Mouse (Mus musculus) sigmoid colon, adult 10 weeks (tissue): ENCODE data around the gene Kdm4b. TPM values are rescaled to one million over a fixed set of nuclear protein-coding genes. Genes with fewer than 3 reads are reported as not detected.

ENCODE experiments used
- polyA plus RNA-seq: library from polyadenylated mRNA; stranded (reverse); fragments of 350-450 nt; fragmentation: Illumina TruSeq; extraction: RNeasy Lipid Tissue Mini Kit (QIAGEN cat#74804); gene quantifications from one replicate; pipeline ENCODE4 v1.2.3, GENCODE M21; 2014; ENCODE audit warnings: low read depth, low replicate concordance

Gene Kdm4b
- 1.4 TPM for polyA plus RNA-seq

DNA sequence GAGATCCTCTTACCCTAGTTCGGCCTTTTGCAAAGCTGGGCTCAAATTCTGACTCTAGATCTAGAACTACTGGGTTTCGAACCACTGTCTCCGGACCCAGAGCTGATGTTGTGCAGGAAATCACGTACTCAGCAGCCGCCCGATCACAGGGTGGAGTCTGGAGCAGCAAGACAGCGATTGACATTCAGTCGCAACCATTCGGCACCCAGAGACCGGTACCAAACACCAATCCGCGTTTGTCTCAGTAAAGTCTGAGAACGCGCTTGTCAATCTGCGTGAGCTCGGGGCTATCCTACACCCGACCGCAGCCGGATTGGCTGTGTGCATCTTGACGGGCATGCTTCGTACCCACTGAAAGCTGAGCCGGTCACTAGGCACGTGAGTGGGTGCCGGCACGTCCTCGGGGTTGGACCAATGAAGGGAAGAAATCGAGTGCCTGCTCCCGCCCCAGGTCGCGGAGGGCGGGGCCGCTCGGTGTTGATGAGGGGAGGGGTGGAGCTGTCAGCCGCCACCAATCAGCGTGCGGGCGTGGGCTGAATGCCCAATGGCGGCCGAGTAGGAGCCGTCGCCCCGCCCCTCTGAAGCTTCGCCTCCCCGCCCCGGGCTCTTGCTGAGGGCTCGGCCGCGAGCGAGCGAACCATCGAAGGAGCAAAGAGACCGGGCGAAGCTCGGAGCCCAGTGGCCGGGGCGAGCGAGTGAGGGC lies at the start of gene Kdm4b:
Kdm4b (plus strand) TSS at position 613 of the 703 bp plus-strand sequence.

DNA sequence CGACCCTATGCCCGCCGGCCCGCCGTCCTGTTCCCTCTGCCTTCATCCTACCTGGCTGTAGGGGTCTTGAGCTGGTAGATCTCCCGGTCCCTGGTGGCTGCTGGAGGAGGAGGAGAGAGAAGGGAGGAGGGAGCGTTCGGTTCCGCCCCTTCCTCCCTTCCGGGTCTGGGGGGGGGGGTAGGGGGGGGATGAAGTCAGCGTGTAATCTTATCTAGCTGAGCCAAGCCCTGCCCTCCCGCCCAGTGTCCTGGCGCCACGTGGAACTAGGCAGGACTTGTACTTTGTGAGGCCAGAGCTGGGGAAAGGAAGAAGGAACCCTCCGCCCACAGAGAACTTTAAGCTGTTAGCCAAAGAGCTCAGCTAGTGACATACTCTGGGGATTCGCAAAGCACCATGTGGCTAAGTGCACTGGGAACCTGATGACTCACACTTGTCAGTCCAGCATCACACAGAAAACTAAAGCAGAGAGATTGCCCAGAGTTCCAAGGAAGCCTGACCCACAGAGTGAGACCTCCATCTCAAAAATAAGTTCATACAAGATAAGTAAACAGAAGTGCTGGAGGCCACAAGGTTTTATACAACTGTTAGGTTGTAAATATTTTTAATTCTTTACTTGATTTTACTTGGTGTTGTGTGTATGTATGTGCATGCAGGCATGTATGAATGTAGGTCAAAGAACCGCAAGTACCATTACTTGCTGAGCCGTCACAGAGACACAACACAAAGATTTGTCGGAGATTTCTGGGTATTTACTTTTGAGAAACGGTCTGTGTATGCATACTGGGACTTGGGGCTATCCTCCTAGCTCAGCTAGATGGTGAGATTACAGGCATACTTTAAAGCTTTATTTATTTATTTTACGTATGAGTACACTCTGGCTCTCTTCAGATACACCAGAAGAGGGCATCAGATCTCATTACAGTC lies 49.0 kb upstream of the Kdm4b start, which contains the start of gene Ticam1:
Ticam1 (minus strand) TSS at position 144 of the 924 bp plus-strand sequence.

DNA sequence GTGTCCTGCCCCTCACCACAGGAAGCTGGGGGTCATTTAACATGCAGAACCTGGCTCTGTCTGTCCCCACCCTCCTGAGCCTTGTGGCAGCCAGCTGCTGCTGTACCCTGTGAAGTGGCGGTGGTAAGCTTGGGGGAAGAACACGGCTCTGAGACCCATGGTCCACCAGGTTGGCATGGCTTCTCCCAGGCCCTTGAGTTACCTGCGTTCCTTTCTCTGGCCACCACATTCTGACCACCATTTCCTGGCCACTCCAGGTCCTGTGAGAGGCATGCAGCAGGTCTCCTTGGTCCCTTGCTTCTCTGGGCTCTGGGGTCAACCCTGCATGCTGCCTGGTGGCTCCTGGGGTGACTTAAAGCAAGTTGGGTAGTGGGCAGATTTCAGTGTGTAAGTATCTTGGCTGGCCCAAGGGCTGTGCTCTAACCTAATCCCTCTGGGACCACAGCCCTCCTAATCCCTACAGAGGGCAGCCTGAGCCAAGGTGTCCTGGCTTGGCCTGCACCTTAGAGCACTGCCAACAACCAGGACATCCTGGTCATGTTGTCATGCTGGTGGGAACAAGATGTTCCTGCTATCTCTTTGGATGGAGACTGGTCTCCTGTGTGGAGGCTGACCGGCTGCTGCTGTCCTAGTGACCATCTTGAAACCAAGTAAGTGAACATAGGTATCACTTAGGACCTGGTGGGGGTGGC lies 33.2 kb upstream of the Kdm4b start, which contains the start of gene Plin3:
Plin3 (minus strand) TSS at position 343 of the 692 bp plus-strand sequence.

DNA sequence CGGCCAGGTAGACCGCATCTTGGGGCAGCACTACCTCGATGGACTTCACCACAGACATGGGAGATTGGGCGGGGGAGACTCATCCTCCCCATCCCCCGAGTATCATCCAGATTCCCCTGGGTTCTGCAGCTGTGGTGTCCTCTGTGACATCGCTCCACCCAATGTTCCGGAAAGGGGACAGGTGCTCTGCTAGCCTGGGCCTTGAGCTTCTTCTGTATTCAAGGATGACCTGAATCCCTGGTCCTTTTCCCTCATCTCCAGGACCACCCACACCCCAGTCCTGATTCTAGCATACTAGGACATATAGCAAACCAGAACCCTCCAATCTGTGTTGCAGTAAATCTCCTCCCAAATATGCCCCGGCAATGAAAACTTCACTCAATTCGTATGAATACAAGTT lies 25.7 kb upstream of the Kdm4b start, which contains the start of gene Arrdc5:
Arrdc5 (minus strand) TSS at position 101 of the 400 bp plus-strand sequence.

DNA sequence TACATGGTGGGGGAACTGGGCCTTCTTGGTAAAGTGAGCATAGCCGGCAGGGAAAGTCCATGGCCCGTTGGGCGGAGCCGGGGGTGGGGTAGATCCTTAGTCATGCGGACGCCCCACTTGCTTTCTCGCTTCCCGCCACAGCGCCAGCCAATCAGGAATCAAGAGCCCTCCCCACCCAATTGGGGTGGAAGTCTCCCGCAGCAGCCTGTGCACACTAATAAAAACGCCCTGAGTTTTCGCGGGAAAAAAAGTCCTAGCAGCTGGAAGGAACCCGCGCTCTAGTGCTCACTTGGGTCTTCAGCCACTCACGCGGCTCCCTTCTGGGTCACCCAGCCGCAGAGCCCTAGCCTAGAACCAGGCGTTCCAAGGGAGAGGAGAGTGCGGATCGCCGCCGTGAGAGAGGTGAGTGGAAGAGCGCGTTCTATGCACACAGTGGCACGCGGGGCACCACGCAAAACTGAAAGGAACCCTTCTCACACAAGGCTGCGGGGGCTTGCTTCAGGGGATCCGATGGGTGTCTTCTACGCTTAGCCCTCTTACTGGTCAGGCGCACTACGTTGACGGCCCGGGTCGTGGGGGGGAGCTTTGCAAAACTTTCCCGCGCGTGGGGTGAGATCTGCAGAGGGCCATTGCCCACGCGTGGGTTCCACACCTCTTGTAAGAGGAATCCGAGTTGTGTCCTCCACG lies 22.6 kb upstream of the Kdm4b start, which contains the start of gene Uhrf1:
Uhrf1 (plus strand) TSS at position 162 of the 687 bp plus-strand sequence.

Other genes starting within 250 kb of the Kdm4b start
- gene Hdgfl2, start 246.4 kb upstream of the Kdm4b start, polyA plus RNA-seq = 2.7 TPM
- 1.4 TPM for gene Plin4, start 216.3 kb upstream of the Kdm4b start, polyA plus RNA-seq
- gene Plin5, start 208.5 kb upstream of the Kdm4b start, polyA plus RNA-seq = not detected
- gene Lrg1, start 204.1 kb upstream of the Kdm4b start, polyA plus RNA-seq = not detected
- gene Sema6b, start 185.7 kb upstream of the Kdm4b start, polyA plus RNA-seq = not detected
- gene Tnfaip8l1, start 163.6 kb upstream of the Kdm4b start, polyA plus RNA-seq = 2.0 TPM
- 13.5 TPM for gene Mydgf, start 142.1 kb upstream of the Kdm4b start, polyA plus RNA-seq
- gene Dpp9, start 107.2 kb upstream of the Kdm4b start, polyA plus RNA-seq = 0.28 TPM
- gene Fem1a, start 69.3 kb upstream of the Kdm4b start, polyA plus RNA-seq = 3.3 TPM
- 0.69 TPM for gene Ticam1, start 49.3 kb upstream of the Kdm4b start, polyA plus RNA-seq
- 22.0 TPM for gene Plin3, start 33.2 kb upstream of the Kdm4b start, polyA plus RNA-seq
- not detected for gene Arrdc5, start 25.8 kb upstream of the Kdm4b start, polyA plus RNA-seq
- gene Uhrf1, start 22.7 kb upstream of the Kdm4b start, polyA plus RNA-seq = 6.8 TPM
- gene Ptprs, start 150.4 kb downstream of the Kdm4b start, polyA plus RNA-seq = 0.98 TPM
- not detected for gene Znrf4, start 186.4 kb downstream of the Kdm4b start, polyA plus RNA-seq
- gene Gm20219, start 228.3 kb downstream of the Kdm4b start, polyA plus RNA-seq = 1.7 TPM